Mouse (Mus musculus) spleen, adult 2 months (tissue): ENCODE measurements around the gene Itpr3.

Experiments used
- CTCF ChIP-seq: fragments of 200-500 bp; IDR thresholded peaks from 2 replicates; pipeline ENCODE4 v1.5.1; 2011; ENCODE audit warnings: mild to moderate bottlenecking, inconsistent platforms; ENCODE audit not compliant: insufficient read depth, insufficient read length, insufficient replicate concordance; ENCODE audit errors: extremely low read depth
- POLR2A ChIP-seq: fragments of 200-500 bp; IDR thresholded peaks from 2 replicates; pipeline ENCODE4 v1.6.1; 2011; ENCODE audit warnings: low read depth, low read length, inconsistent platforms

- TF ChIP-seq CTCF (no peak), POLR2A (no peak)
Observed at GRCm38 (mm10) chr17:27134187-27134586, 77.1 kb downstream of the Itpr3 start.
